Mouse (Mus musculus) embryonic facial prominence, embryonic 12.5 days (tissue): ENCODE measurements around the gene Il6st. TPM values are rescaled to one million over a fixed set of nuclear protein-coding genes. Genes with fewer than 3 reads are reported as not detected.

Source experiments
- ATAC-seq: fragments of 200-750 bp; cut with Nextera tagmentation; 2 replicates; pipeline ENCODE4 v1.8.0; 2017; ENCODE audit not compliant: insufficient number of reproducible peaks, insufficient read depth, low FRiP score, low TSS enrichment
- H3K27ac ChIP-seq: fragments of 300-500 bp; sonication (generic); 2 replicates; pipeline ENCODE4 v1.5.1; 2016; ENCODE audit warnings: mild to moderate bottlenecking
- H3K27me3 ChIP-seq: fragments of 300-500 bp; sonication (generic); 2 replicates; pipeline ENCODE4 v1.6.1; 2016; ENCODE audit warnings: mild to moderate bottlenecking, moderate library complexity
- H3K36me3 ChIP-seq: fragments of 300-500 bp; sonication (generic); 2 replicates; pipeline ENCODE4 v1.6.1; 2016; ENCODE audit warnings: mild to moderate bottlenecking
- H3K4me1 ChIP-seq: fragments of 300-500 bp; sonication (generic); 2 replicates; pipeline ENCODE4 v1.6.1; 2016
- H3K4me2 ChIP-seq: fragments of 300-500 bp; sonication (generic); replicated peaks from 2 replicates; pipeline ENCODE4 v1.6.1; 2016; ENCODE audit warnings: mild to moderate bottlenecking, moderate library complexity
- H3K4me3 ChIP-seq: fragments of 300-500 bp; sonication (generic); 2 replicates; pipeline ENCODE4 v1.5.1; 2016; ENCODE audit warnings: mild to moderate bottlenecking
- H3K9ac ChIP-seq: fragments of 300-500 bp; sonication (generic); 2 replicates; pipeline ENCODE4 v1.6.1; 2016; ENCODE audit warnings: mild to moderate bottlenecking, moderate library complexity
- H3K9me3 ChIP-seq: fragments of 300-500 bp; sonication (generic); 2 replicates; pipeline ENCODE4 v1.6.1; 2016; ENCODE audit warnings: mild to moderate bottlenecking, moderate library complexity
- WGBS: fragments of 180-500 bp; shearing (Covaris S2); methylation state at CpG from one replicate; pipeline ENCODE4 v1.1.7; 2016; 5-methylcytosine and 5-hydroxymethylcytosine counted together
- polyA plus RNA-seq: library from polyadenylated mRNA; unstranded; fragments of >200 nt; fragmentation: Nextera tagmentation; extraction: Ambion mirVana; gene quantifications from 2 replicates; pipeline ENCODE4 v1.2.1, GENCODE M21; 2016

Gene Il6st
- polyA plus RNA-seq, 1 experiment from 2014 or later: 45.9 TPM

- no peak overlapping the region for H3K4me2 ChIP-seq
- H3K4me3 ChIP-seq: no peak overlapping the region
- no peaks in the 10 kb centered on the region; the same call in 1 of the 2 replicates for H3K36me3 ChIP-seq
- no peak for ATAC-seq
- H3K27ac ChIP-seq: no peak overlapping the region
- no peak overlapping the region for H3K9ac ChIP-seq
- 66% methylated on average over 5 of the region's 5 CpGs for WGBS
- no peaks in the 10 kb centered on the region for H3K27me3 ChIP-seq
- no peaks in the 10 kb centered on the region for H3K9me3 ChIP-seq
- peaks cover 22% of the 10 kb centered on the region for H3K4me1 ChIP-seq
These were observed 5.6 kb downstream of the Il6st start for GRCm38 (mm10) chr13:112469491-112469890.

DNA sequence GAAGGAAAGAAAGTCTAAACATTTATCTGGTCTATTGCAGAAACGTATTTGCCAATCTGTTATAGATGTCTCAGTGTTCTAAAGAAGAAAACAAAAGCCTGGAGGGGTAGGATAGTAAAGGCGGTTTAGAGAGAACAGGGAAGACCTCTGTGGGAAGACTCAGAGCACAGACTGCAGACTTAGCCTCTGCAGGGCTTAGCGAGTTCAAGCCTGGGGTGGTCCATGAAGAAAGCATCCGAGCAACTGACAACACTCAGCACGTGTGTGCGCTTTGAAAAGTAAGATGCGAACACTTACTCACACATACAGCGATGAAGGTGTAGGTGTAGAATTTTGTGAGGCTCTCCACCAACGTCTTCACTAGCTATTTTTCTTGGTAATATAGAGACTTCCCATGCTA lies 7.3 kb downstream of the Il6st start:
- Histone ChIP-seq H3K4me2 (no peak overlapping the region), H3K4me1 (peaks cover 10% of the 10 kb centered on the region), H3K9ac (no peak overlapping the region), H3K9me3 (no peaks in the 10 kb centered on the region), H3K4me3 (no peak overlapping the region), H3K27ac (no peak overlapping the region), H3K27me3 (no peaks in the 10 kb centered on the region), H3K36me3 (peaks cover 9% of the 10 kb centered on the region)
- ATAC-seq: no peak
- WGBS: 84% methylated on average over 9 of the region's 9 CpGs

DNA sequence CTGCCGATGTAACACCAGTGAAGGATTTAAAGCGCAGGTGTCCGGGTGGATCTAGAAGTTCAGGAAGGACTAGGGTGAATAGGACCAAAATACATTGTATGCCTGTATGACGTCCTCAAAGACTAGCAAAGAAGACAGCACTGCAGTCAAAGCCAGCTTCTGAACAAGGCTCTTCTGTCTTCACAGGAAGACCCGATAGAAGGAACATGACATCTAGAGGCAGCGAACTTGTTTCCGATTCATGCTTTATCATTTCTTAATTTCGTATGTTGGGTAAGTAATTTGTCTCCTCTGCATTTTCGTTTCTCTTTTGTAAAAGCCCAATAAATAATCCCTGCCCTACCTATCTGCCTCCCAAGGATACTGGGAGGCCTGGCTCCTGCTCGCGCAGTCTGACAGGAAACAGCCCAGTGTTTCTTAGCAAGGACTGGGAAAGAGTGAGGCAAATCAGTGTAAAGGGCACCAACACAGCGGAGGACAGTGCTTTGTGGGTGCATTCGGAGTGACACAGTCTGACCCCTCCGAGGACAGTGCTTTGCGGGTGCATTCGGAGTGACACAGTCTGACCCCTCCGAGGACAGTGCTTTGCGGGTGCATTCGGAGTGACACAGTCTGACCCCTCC lies 8.6 kb downstream of the Il6st start:
- Histone ChIP-seq H3K4me2 (no peak overlapping the region), H3K36me3 (peaks cover 15% of the 10 kb centered on the region), H3K9me3 (no peaks in the 10 kb centered on the region), H3K27ac (no peak overlapping the region), H3K4me1 (peaks cover 3% of the 10 kb centered on the region; the same call in 1 of the 2 replicates), H3K9ac (no peak overlapping the region), H3K4me3 (no peak overlapping the region), H3K27me3 (no peaks in the 10 kb centered on the region)
- WGBS: 90% methylated on average over 19 of the region's 19 CpGs
- no peak for ATAC-seq

GRCm38 (mm10) chr13:112473757-112474755 lies 10.2 kb downstream of the Il6st start:
- Histone ChIP-seq H3K4me1 (peaks cover 3% of the 10 kb centered on the region; the same call in 1 of the 2 replicates), H3K27ac (no peak overlapping the region), H3K9me3 (no peaks in the 10 kb centered on the region), H3K27me3 (no peaks in the 10 kb centered on the region), H3K4me3 (no peak overlapping the region), H3K9ac (no peak overlapping the region), H3K4me2 (no peak overlapping the region), H3K36me3 (peaks cover 18% of the 10 kb centered on the region)
- 78% methylated on average over 21 of the region's 21 CpGs for WGBS
- ATAC-seq: no peak

DNA sequence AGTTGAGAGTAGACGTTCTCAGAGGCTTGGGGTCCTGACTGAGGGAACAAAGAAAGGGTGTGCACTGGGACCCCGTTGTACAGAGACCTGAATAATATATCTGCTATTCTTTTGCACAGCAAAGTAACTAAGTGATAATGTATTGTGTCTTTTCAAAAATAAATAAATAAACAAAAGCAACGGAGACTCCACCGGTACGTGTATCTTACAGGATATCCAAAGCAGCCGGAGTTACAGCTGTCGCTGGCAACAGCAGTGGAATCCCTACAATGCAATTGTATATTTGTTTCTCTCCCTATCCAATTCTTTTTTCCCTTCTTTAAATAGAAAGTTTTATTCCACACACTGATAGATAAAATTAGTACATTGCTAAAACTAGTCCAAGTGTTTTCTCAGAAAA lies 15.2 kb downstream of the Il6st start:
- no peak for ATAC-seq
- H3K9ac ChIP-seq: no peak overlapping the region
- H3K4me1 ChIP-seq: no peaks in the 10 kb centered on the region
- H3K36me3 ChIP-seq: peaks cover 43% of the 10 kb centered on the region
- WGBS: 89% methylated on average over 7 of the region's 7 CpGs
- H3K4me2 ChIP-seq: no peak overlapping the region
- no peak overlapping the region for H3K4me3 ChIP-seq
- H3K27ac ChIP-seq: no peak overlapping the region
- no peaks in the 10 kb centered on the region for H3K9me3 ChIP-seq
- H3K27me3 ChIP-seq: no peaks in the 10 kb centered on the region

DNA sequence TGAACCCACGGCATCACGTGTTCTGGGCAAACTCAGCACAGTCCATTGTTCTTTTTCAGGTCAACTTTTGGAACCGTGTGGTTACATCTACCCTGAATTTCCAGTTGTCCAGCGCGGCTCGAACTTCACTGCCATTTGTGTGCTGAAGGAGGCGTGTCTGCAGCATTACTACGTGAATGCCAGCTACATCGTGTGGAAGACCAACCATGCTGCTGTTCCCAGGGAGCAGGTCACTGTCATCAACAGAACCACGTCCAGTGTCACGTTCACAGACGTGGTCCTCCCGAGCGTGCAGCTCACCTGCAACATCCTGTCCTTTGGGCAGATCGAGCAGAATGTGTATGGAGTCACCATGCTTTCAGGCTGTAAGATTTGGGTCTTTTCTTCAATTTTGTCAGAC lies 16.1 kb downstream of the Il6st start:
- H3K4me1 ChIP-seq: no peaks in the 10 kb centered on the region
- 92% methylated on average over 15 of the region's 15 CpGs for WGBS

GRCm38 (mm10) chr13:112482525-112482924 lies 18.7 kb downstream of the Il6st start:
- no peak for ATAC-seq
- Histone ChIP-seq H3K4me2 (no peak overlapping the region), H3K27ac (no peak overlapping the region), H3K4me1 (no peaks in the 10 kb centered on the region), H3K36me3 (peaks cover 57% of the 10 kb centered on the region), H3K9me3 (no peaks in the 10 kb centered on the region), H3K4me3 (no peak overlapping the region), H3K9ac (no peak overlapping the region), H3K27me3 (no peaks in the 10 kb centered on the region)
- 85% methylated on average over 5 of the region's 5 CpGs for whole genome bisulfite sequencing

More for the DNA sequence above, 16.1 kb downstream of the Il6st start:
- Histone ChIP-seq H3K4me3 (no peak overlapping the region), H3K36me3 (peaks cover 49% of the 10 kb centered on the region), H3K4me2 (no peak overlapping the region), H3K27me3 (no peaks in the 10 kb centered on the region), H3K9ac (no peak overlapping the region), H3K9me3 (no peaks in the 10 kb centered on the region), H3K27ac (no peak overlapping the region)
- no peak for ATAC-seq

DNA sequence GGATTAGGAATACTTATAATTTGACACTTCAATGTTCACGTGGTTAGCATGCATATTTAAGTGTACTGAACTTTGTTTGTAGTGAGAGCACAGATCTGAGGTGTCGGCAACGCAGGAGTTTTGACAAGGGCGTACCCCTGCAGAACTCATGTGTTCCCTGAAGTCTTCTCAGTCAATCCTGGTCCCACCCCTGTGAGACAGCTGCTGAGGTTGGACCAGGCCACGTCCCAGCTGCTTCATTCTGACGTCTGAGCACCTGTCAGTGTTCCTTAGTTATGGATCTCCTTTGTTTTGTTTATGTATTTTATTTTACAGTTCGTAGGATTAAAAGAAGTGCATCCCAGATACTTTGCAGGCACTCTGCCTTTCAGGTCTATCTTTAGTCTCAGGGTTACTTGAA lies 19.1 kb downstream of the Il6st start:
- Histone ChIP-seq H3K27ac (no peak overlapping the region), H3K4me2 (no peak overlapping the region), H3K4me3 (no peak overlapping the region), H3K9me3 (no peaks in the 10 kb centered on the region), H3K27me3 (no peaks in the 10 kb centered on the region), H3K9ac (no peak overlapping the region), H3K36me3 (peaks cover 55% of the 10 kb centered on the region), H3K4me1 (no peaks in the 10 kb centered on the region)
- ATAC-seq: no peak
- WGBS: 81% methylated on average over 7 of the region's 7 CpGs

DNA sequence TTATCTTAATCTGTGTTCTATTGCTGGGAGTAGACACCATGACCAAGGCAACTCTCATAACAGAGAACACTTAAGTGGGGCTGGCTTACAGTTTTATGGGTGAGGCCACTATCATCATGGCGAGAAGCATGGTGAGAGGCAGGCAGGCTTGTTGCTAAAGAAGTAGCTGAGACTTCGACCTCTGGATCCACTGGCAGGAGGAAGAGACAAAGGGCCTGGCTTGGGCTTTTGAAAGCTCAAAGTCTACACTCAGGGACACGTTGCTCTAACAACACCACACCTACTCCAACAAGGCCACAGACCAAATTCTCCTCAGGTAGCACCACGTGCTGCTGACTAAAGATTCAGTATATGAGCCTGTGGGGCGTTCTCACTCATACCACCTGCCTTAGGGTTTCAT lies 22.4 kb downstream of the Il6st start:
- no peaks in the 10 kb centered on the region for H3K9me3 ChIP-seq
- no peak overlapping the region for H3K4me3 ChIP-seq
- no peaks in the 10 kb centered on the region for H3K27me3 ChIP-seq
- H3K27ac ChIP-seq: no peak overlapping the region
- 96% methylated on average over 5 of the region's 5 CpGs for WGBS
- ATAC-seq: no peak
- no peak overlapping the region for H3K4me2 ChIP-seq
- no peak overlapping the region for H3K9ac ChIP-seq
- H3K36me3 ChIP-seq: peaks cover 69% of the 10 kb centered on the region
- no peaks in the 10 kb centered on the region for H3K4me1 ChIP-seq

DNA sequence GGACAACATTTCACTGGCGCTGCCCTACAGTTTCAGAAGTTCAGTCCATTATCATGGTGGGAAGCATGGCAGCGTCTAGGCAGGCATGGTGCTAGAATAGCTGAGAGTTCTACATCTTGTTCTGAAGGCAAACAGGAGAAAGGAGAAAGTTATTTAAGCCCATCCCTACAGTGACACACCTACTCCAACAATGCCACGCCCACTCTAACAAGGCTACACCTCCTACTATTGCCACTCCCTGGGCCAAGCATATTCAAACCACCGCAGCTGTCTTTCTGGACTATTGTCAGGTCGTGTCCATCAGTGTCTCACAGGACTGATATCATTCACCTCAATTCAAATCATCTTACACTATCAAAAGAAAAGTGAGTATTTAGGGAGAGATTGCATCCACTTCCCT lies 22.8 kb downstream of the Il6st start:
- Histone ChIP-seq H3K9me3 (no peaks in the 10 kb centered on the region), H3K9ac (no peak overlapping the region), H3K27ac (no peak overlapping the region), H3K4me1 (no peaks in the 10 kb centered on the region), H3K27me3 (no peaks in the 10 kb centered on the region), H3K4me3 (no peak overlapping the region), H3K4me2 (no peak overlapping the region), H3K36me3 (peaks cover 69% of the 10 kb centered on the region)
- no peak for ATAC-seq
- WGBS: 97% methylated on average over 5 of the region's 5 CpGs

GRCm38 (mm10) chr13:112490036-112490435 lies 26.2 kb downstream of the Il6st start:
- 91% methylated on average over 3 of the region's 3 CpGs for WGBS
- H3K4me2 ChIP-seq: no peak overlapping the region
- no peaks in the 10 kb centered on the region for H3K9me3 ChIP-seq
- H3K9ac ChIP-seq: no peak overlapping the region
- ATAC-seq: no peak
- H3K27me3 ChIP-seq: no peaks in the 10 kb centered on the region
- H3K36me3 ChIP-seq: peaks cover 58% of the 10 kb centered on the region
- H3K4me3 ChIP-seq: no peak overlapping the region
- H3K4me1 ChIP-seq: no peaks in the 10 kb centered on the region
- H3K27ac ChIP-seq: no peak overlapping the region
